Mouse (Mus musculus) intestine, postnatal 0 days (tissue): ENCODE measurements at regions not wholly inside any gene's neighbourhood (a gene's known extent, or its start where the extent isn't known, plus 50 kb on each side); places are given as distances from the start of the nearest gene placed in this dataset.

Source experiments
- ATAC-seq: fragments of 200-750 bp; cut with Nextera tagmentation; 2 replicates; pipeline ENCODE4 v1.8.0; 2017; ENCODE audit warnings: mild to moderate bottlenecking, moderate TSS enrichment, moderate library complexity
- H3K27ac ChIP-seq: fragments of 300-500 bp; sonication (generic); 2 replicates; pipeline ENCODE4 v1.5.1; 2014; ENCODE audit warnings: mild to moderate bottlenecking, low read depth, low read length, moderate library complexity
- H3K27me3 ChIP-seq: fragments of 300-500 bp; sonication (generic); replicated peaks from 2 replicates; pipeline ENCODE4 v1.6.1; 2014; ENCODE audit warnings: low read length, mixed read lengths; ENCODE audit not compliant: control insufficient read depth, insufficient read depth
- H3K36me3 ChIP-seq: fragments of 300-500 bp; sonication (generic); 2 replicates; pipeline ENCODE4 v1.6.1; 2014; ENCODE audit warnings: mild to moderate bottlenecking, moderate library complexity; ENCODE audit not compliant: control insufficient read depth, insufficient read depth
- H3K4me1 ChIP-seq: fragments of 300-500 bp; sonication (generic); replicated peaks from 2 replicates; pipeline ENCODE4 v1.6.1; 2014; ENCODE audit warnings: antibody characterized with exemption, low read length, mixed read lengths; ENCODE audit not compliant: control insufficient read depth, insufficient read depth
- H3K4me2 ChIP-seq: fragments of 300-500 bp; sonication (generic); replicated peaks from 2 replicates; pipeline ENCODE4 v1.6.1; 2014; ENCODE audit warnings: low read depth, mild to moderate bottlenecking, moderate library complexity
- H3K4me3 ChIP-seq: fragments of 300-500 bp; sonication (generic); 2 replicates; pipeline ENCODE4 v1.5.1; 2014; ENCODE audit warnings: low read depth, low read length
- H3K9ac ChIP-seq: fragments of 300-500 bp; sonication (generic); 2 replicates; pipeline ENCODE4 v1.6.1; 2014; ENCODE audit warnings: mild to moderate bottlenecking, low read depth, low read length
- H3K9me3 ChIP-seq: fragments of 300-500 bp; sonication (generic); 2 replicates; pipeline ENCODE4 v1.6.1; 2016; ENCODE audit warnings: mixed run types; ENCODE audit not compliant: control insufficient read depth
- CTCF ChIP-seq: sonication (generic); IDR thresholded peaks from 2 replicates; pipeline ENCODE4 v1.5.1; 2016; ENCODE audit warnings: low read depth, mild to moderate bottlenecking, control low read depth, antibody characterized with exemption, moderate library complexity
- WGBS: fragments of 180-500 bp; shearing (Covaris S2); extraction: QIAGEN DNeasy Blood & Tissue Kit; methylation state at CpG from one replicate; pipeline ENCODE4 v1.1.7; 2014; 5-methylcytosine and 5-hydroxymethylcytosine counted together

- no peaks in the 10 kb centered on the region for H3K36me3 ChIP-seq
- no peaks in the 10 kb centered on the region for H3K27me3 ChIP-seq
- H3K4me2 ChIP-seq: no peak overlapping the region
- H3K9me3 ChIP-seq: no peaks in the 10 kb centered on the region
- no peak overlapping the region for H3K27ac ChIP-seq
- ATAC-seq: no peak
- H3K9ac ChIP-seq: no peak overlapping the region
- H3K4me3 ChIP-seq: no peak overlapping the region
- no peaks in the 10 kb centered on the region for H3K4me1 ChIP-seq
- TF ChIP-seq CTCF: no peak
- 49% methylated on average over 5 of the region's 5 CpGs for WGBS
Observed at GRCm38 (mm10) chr7:74107176-74107928, 93.9 kb upstream of the St8sia2 start.

DNA sequence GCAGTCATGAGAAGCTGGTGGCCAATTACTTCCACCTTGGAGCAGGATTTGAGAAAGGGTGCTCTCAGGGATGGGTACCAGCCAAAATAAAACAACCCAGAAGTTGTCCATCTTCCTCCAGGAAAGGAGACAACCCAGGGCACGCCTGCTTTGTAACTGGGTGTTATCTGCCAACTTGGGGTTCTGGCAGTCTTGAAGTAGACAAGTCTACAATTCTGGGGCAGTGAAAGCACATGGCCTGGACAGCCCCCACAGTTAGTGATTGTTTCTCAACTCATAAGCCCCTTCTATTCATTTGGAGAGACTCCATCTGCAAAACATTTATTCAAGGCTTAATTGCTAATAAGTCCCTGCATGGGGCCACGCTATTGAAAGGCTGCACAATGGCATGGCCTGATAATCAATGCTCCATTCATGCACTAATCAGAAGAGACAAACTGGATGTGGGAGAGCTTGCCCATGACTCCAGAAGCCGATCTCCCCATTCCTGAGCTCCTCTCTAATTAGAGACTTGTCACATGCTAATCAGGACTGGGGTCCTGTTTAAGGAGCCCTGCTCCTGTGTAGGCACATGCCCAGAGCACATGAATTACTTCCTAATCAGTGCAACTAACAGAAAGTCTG lies 78.0 kb upstream of the St8sia2 start:
- no peaks in the 10 kb centered on the region for H3K36me3 ChIP-seq
- ATAC-seq: no peak
- WGBS: 68% methylated on average over 3 of the region's 3 CpGs
- H3K4me3 ChIP-seq: no peak overlapping the region
- H3K27ac ChIP-seq: no peak overlapping the region
- no peaks in the 10 kb centered on the region for H3K9me3 ChIP-seq
- H3K9ac ChIP-seq: no peak overlapping the region
- H3K4me2 ChIP-seq: no peak overlapping the region
- H3K27me3 ChIP-seq: no peaks in the 10 kb centered on the region
- no peaks in the 10 kb centered on the region for H3K4me1 ChIP-seq
- no peak for TF ChIP-seq CTCF

- Histone ChIP-seq H3K9ac (no peak overlapping the region), H3K36me3 (no peaks in the 10 kb centered on the region), H3K27me3 (no peaks in the 10 kb centered on the region), H3K27ac (no peak overlapping the region), H3K4me1 (no peaks in the 10 kb centered on the region), H3K9me3 (no peaks in the 10 kb centered on the region), H3K4me3 (no peak overlapping the region), H3K4me2 (no peak overlapping the region)
- ATAC-seq: no peak
- WGBS: 82% methylated on average over 4 of the region's 4 CpGs
- TF ChIP-seq CTCF: no peak
Observed at GRCm38 (mm10) chr7:74080846-74081235, 67.4 kb upstream of the St8sia2 start.

- 72% methylated on average over 9 of the region's 9 CpGs for WGBS
- no peak for TF ChIP-seq CTCF
- Histone ChIP-seq H3K27ac (no peak overlapping the region), H3K9ac (no peak overlapping the region), H3K36me3 (no peaks in the 10 kb centered on the region), H3K9me3 (no peaks in the 10 kb centered on the region), H3K4me3 (no peak overlapping the region), H3K27me3 (no peaks in the 10 kb centered on the region), H3K4me1 (no peaks in the 10 kb centered on the region), H3K4me2 (no peak overlapping the region)
- ATAC-seq: no peak
Observed at GRCm38 (mm10) chr7:74080079-74080845, 66.8 kb upstream of the St8sia2 start.

- WGBS: 50% methylated on average over 3 of the region's 3 CpGs
- no peak overlapping the region for H3K4me2 ChIP-seq
- TF ChIP-seq CTCF: no peak
- H3K4me3 ChIP-seq: no peak overlapping the region
- H3K4me1 ChIP-seq: no peaks in the 10 kb centered on the region
- no peaks in the 10 kb centered on the region for H3K36me3 ChIP-seq
- no peak overlapping the region for H3K27ac ChIP-seq
- ATAC-seq: no peak
- no peak overlapping the region for H3K9ac ChIP-seq
- H3K27me3 ChIP-seq: no peaks in the 10 kb centered on the region
- no peaks in the 10 kb centered on the region for H3K9me3 ChIP-seq
Observed at GRCm38 (mm10) chr7:74072632-74073031, 59.1 kb upstream of the St8sia2 start.

GRCm38 (mm10) chr7:74070836-74071235 lies 57.3 kb upstream of the St8sia2 start:
- H3K4me3 ChIP-seq: no peak overlapping the region

More at GRCm38 (mm10) chr7:74070836-74071235, 57.3 kb upstream of the St8sia2 start:
- Histone ChIP-seq H3K4me2 (no peak overlapping the region), H3K27ac (no peak overlapping the region), H3K9me3 (no peaks in the 10 kb centered on the region), H3K4me1 (no peaks in the 10 kb centered on the region), H3K9ac (no peak overlapping the region), H3K27me3 (no peaks in the 10 kb centered on the region), H3K36me3 (no peaks in the 10 kb centered on the region)
- no peak for TF ChIP-seq CTCF
- no peak for ATAC-seq
- WGBS: 91% methylated on average over 2 of the region's 2 CpGs
